Mouse (Mus musculus) heart, embryonic 16.5 days (tissue): ENCODE data around the gene Atp2b2. TPM values are rescaled to one million over a fixed set of nuclear protein-coding genes. Genes with fewer than 3 reads are reported as not detected.

Experiments
- microRNA-seq: library from miRNA; unstranded; fragments of <30 nt; microRNA quantifications from one replicate; pipeline ENCODE4, GENCODE M21; 2017
- polyA plus RNA-seq: library from polyadenylated mRNA; unstranded; fragments of >200 nt; fragmentation: Nextera tagmentation; extraction: Ambion mirVana; gene quantifications from 2 replicates; pipeline ENCODE4 v1.2.1, GENCODE M21; 2015

The Atp2b2 gene
- polyA plus RNA-seq, 1 experiment from 2014 or later: 0.12 TPM

Small RNA genes within 50 kb of the gene (microRNA-seq; reads per million reads assigned to microRNA genes)
- not detected for gene Mir7042

Other genes with a start within 250 kb of the Atp2b2 start
- not detected in 2 replicates for gene Slc6a11, start 88.6 kb upstream of the Atp2b2 start, polyA plus RNA-seq
- 0.32 and 0.42 TPM in 2 replicates for gene Slc6a1, start 240.0 kb upstream of the Atp2b2 start, polyA plus RNA-seq